Mouse (Mus musculus): Measurements from ENCODE around the gene Aasdhppt. TPM values are rescaled to one million over a fixed set of nuclear protein-coding genes. Genes with fewer than 3 reads are reported as not detected.

Gene Aasdhppt
- total RNA-seq (2022) = 10 to 100 TPM; 25.8 to 27.9 (median 26.3) TPM

GRCm38 (mm10) chr9:4309351-4310085, at the start of gene Aasdhppt, which contains the start of gene Kbtbd3:
Aasdhppt (minus strand) TSS chr9:4309471.
Kbtbd3 (plus strand) TSS chr9:4309833.
- peak; percentile 97 to 100 for DNase-seq (ENCODE audit: low spot score in 2 of 2)

DNA sequence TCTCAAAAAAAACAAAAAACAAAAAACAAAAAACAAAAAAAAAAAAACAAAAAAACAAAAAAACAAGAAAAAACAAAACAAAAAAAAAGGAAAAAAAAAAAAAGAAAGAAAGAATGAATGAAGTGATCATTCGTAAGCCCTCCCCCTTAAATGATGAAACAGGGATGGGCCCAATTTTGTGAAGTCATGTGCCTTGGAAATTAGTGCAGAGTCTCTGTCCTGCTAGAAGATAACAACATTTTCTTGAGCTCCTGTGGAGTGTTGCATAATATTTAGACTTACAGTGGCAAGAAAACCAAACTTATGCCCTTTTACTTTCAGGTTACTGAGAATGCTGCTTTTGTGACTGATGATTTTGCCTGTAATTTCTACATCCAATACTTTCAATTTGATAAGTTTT, 43.9 kb upstream of the Aasdhppt start:
- no peak for DNase-seq (ENCODE audit: low spot score in 2 of 2)

GRCm38 (mm10) chr9:4318939-4319721, 9.9 kb upstream of the Aasdhppt start:
- DNase-seq (ENCODE audit: low spot score in 2 of 2) = no peak

DNA sequence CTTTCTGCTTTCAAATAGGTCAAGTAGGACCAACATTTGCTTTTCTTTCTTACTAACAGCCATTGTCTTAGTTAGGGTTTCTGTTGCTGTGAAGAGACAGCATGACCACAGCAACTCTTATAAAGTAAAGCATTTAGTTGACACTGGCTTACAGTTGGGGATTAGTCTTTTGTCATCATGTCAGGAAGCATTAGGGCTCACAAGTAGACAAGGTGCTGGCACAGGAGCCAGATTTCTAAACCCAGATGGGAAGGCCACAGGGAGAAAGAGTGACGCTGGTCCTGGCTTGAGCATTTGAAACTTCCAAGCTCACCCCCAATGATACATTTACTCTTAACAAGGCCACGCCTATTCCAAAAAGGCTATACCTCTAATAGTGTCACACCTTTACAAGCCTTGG, 6.5 kb upstream of the Aasdhppt start:
- DNase-seq (ENCODE audit: low spot score in 2 of 2) = no peak

DNA sequence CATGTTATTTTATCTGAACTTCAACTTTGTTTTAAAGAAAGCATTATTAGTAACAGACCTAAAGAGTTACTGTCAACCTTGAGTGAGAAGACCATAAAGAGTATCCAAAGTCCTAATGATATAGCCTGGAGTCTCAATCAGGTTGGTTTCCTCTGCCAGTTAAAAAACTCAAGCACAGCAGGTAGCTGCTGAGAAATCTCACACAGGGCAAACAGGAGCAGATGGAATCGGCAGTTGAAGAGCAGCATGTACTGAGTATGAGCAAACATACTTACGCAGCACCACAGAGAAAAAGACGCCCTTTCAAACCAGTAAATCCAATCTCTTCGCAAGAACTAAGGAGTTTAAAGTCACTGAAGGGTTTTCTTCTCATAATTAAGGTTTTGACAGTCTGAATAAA, 4.7 kb upstream of the Aasdhppt start:
- no peak for DNase-seq (ENCODE audit: low spot score in 2 of 2)

- no peak for DNase-seq (ENCODE audit: low spot score in 2 of 2)
Measured at GRCm38 (mm10) chr9:4311162-4311561, 1.9 kb upstream of the Aasdhppt start.

DNA sequence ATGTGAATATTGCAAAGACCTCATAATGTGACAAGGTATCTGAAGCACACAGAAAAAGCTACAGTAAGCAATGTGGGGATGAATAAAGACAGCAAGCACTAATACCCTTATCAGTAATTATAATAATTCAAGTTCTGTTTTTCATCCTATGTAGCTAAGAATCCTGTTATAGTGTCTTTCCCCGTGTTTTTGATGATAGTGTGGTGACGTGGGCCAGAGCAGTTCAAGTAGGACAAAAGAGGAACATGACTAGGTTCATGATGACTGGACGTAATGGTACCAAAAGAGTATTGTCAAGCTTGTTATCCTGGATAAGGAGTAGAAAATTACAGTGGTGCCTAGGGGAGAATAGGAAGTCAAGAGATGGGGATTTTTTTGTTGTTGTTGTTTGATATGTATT, 1.4 kb upstream of the Aasdhppt start:
- no peak for DNase-seq (ENCODE audit: low spot score in 2 of 2)

- DNase-seq (ENCODE audit: low spot score in 2 of 2) = no peak
Measured at GRCm38 (mm10) chr9:4308628-4309350, 482 bp downstream of the Aasdhppt start.

DNA sequence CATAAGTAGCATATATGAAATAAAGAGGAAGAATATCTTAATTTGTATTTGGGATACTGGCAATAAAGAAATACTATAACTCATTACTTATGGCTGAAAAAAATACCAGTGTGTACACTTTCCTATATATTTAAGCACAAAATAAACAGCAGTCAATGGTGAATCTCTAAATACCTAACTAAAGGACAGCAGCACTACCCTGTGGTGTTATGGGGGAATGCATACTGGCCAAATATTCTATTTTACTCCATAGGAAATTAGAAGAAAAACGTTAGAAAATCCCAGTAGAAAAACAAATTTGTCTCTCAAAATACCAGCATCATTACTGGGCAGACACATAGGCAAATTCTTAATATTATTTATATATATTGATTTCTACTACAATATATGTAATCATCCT, 4.4 kb downstream of the Aasdhppt start:
- DNase-seq (ENCODE audit: low spot score in 2 of 2) = no peak

DNA sequence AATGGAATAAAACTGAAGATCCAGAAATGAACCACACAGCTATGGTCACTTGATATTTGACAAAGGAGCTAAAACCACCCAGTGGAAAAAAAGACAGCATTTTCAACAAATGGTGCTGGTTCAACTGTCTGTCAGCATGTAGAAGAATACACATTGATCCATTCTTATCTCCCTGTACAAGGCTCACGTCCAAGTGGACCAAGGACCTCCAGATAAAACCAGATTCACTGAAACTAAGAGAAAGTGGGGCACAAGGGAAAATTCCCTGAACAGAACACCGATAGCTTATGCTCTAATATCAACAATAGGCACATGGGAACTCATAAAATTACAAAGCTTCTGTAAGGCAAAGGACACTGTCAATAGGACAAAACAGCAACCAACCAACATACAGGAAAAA, 8.8 kb downstream of the Aasdhppt start:
- DNase-seq (ENCODE audit: low spot score in 2 of 2) = no peak

- DNase-seq (ENCODE audit: low spot score in 2 of 2) = no peak
Measured at GRCm38 (mm10) chr9:4283850-4284249, 25.4 kb downstream of the Aasdhppt start.

DNA sequence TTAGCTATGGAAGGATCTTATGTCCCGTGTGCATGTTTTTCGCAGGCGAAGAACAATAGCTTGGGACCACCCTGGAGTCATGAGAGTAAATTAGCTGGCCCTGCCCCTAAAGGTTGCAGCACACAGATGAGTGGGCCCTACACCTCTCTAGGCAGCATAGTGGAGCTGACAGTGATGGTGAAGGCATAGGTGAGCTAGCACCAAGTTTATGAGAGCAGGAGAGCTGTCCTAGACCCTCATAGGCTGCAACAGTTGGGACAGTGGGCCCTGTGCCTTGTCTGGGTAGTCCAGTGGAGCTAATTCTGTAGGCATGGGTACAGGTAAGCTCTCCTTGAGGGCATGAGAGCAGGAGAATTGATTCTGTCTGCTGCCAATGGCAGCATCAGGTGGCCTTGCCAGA, 42.4 kb downstream of the Aasdhppt start:
- no peak for DNase-seq (ENCODE audit: low spot score in 2 of 2)

- no peak for DNase-seq (ENCODE audit: low spot score in 2 of 2)
Measured at GRCm38 (mm10) chr9:4260746-4261090, 48.6 kb downstream of the Aasdhppt start.

DNA sequence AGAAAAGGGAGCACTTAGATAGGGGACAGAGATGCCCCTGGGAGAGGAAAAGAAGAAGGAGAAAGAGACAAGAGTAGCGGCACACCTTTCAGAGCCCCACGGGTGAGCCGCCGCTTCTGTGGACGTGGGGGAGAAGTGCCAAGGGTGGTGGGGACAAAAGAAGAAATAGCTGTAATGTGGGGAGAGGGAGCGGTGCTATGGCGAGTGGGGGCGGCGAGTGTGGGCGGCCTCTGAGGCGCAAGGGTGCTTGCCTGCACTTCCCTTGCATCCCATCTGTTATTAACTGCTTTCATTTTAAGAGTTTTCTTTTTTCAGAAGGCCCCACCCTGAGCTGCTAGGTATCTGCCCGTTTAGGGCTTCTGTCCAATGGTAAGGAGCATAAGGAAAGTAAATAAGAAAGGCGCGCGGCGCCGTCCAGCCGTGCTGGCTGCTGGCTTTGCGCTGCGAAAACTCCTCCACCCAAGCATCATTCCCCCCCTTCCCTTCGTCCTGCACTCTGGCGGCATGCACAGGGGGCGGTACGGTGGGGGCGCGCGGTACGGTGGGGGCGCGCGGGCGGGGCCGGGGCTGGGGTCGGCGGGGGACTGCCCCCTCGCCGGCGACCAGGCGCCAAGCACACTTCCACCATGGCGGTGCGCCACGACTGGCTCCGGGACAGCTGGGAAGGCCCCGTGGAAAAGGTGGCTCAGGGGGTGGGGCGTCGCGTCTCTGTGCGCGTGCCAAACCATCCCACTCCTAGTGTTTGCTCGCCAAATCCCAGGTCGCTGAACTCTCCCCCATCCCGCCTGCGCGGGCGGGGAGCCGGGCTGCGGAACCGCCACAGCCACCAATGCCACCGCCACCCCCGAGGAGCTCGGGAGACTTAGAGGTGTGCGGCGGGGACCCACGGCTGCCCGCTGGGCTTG, 49.2 kb downstream of the Aasdhppt start:
- no peak for DNase-seq (ENCODE audit: low spot score in 2 of 2)

DNA sequence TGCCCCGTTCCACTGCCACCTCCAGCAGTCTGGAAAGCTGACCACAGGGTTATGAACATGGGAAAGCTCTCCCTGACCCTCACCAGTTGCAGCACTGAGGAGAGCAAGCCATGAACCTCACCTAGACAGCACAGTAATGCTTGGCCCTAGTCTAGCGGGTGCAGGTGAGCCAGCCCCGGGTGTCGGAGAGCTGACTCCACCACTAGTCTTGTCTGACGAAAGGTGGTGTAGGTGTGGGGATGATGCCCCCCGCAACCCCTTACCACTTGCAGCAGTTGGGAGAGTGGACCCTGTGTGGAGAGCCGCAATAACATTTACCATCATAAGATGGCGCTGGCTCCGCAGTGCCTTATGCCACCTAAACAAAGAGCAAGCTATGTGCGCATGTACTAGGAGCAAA, 50.2 kb downstream of the Aasdhppt start:
- DNase-seq (ENCODE audit: low spot score in 2 of 2) = no peak

Small RNA genes within 50 kb of the gene (microRNA-seq; reads per million reads assigned to microRNA genes)
- gene Gm22195 = 0 reads per million in 2 experiments

Other genes starting within 250 kb of the Aasdhppt start
- gene Kbtbd3, start 362 bp upstream of the Aasdhppt start, total RNA-seq (2022) = 10 to 100 TPM in 3 of 4 experiments, 1 to 10 TPM in 1; 9.8 to 13.4 (median 11.3) TPM
- 10 to 100 TPM; 52.3 to 56.8 (median 54.1) TPM for gene Msantd4, start 67.1 kb upstream of the Aasdhppt start, total RNA-seq (2022)